Mouse (Mus musculus) fat pad, adult 2 months (tissue): Measurements from ENCODE around the gene Dcst1.

Experiments used
- DNase-seq: peaks from one replicate; pipeline ENCODE4 v3.0.0-alpha.2; 2011; ENCODE audit warnings: low read depth, low spot score; ENCODE audit errors: extremely low read depth

Dcst1 gene

GRCm38 (mm10) chr3:89388901-89389740 is 24.1 kb upstream of the Dcst1 start:
- DNase-seq: no peak

DNA sequence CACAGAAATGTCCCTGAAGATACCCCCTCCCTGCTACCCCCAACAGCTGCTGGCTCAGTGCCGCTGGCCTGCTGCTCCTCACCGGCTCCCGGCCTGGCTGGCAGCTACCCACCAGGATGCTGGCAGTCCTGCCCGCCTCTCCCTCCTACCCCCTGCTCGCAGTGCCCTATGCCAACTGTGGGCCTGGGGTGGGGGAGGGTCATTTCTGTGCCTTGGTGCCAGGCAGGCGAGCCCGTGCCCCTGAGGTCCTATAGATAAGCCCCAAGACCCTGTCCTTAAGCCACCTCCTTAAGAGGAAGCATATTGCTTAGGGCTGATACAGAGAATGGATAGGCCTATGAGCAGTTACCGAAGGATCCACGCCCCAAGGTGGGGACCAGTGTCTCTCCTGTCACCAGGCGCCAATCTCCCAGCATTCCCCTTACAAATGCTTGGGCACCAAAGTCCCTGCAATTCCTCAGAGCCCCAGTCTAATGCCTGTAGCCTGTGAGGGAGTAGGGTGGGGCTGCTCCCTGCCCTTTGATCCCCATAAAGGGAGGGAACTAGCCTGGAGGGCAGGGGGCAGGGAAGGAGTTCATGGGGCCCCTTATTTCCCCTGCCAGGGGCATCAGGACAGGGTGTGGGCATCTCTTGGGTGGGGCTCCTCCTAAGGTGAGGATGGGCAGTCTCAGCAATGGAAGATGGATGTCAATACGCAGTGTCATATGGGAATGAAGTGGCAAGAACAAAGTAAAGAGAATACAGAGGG is 23.3 kb upstream of the Dcst1 start:
- DNase-seq: no peak

DNA sequence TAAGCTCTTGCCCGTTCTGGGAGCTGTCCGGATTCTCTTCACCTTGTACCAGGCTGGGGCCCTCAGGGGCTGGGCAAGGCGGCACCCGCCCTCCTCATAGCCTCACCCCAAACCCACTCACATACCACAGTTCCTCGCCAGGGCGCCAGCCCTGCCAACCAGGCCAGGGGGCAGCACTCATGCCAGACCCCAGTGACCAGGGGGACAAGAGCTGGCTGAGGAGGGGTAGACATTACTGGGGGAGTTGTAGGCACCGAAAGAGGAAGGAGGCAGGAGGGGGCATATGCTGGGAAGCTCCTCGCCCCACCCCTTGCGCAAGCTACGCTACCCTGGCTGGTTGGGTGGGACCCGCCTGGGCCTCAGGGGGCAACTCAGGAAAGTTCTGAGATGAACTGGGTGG is 22.6 kb upstream of the Dcst1 start:
- no peak for DNase-seq

DNA sequence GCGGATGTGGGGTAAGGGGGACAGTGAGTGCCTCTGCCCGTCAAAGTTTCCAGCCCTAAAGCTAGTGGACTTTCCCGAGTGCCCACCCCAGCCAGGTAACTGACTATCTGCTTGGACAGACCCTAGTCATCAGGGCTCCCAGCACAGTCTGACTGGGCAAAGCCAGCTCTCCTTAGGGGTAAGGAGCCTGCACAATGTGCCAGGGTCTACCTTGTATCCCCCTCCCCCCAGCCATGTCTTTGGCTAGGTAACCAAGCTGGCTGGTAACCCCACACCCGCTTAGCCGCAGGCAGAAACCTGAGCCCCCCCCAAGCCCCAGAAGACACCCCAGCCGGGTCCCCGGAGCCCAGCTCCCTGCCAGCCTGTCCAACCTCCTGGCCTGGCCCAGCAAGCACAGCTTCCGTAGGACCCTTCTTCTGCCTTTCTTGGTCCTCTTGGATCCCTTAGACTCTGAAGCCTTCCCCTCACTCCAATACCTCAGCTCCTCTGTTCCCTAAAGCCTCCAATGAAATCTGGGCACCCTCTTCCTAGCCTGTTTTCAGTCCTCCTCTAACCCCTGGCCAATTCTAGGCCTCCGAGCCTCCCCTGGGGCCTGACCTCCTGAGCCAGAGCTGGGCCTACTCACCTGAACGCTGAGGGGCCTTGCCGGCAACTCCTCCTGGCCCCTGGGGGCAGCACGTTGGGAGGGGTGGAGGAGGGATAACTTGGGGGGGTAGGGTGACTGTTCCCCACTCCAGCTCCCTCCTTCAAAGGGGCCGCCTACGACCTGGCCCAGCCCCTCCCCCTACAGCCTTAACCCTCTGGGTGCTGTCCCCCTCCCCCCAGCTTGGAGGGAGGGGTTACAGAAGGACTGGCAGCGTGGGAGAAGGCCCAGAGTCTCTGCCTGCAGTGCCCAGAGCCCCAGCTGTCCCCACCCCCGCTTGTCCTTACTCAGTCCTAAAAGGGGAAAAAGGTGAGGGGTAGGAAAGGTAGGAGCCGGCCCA is 21.7 kb upstream of the Dcst1 start:
- no peak for DNase-seq

- DNase-seq: no peak
Observed at GRCm38 (mm10) chr3:89385451-89385850, 20.4 kb upstream of the Dcst1 start.

DNA sequence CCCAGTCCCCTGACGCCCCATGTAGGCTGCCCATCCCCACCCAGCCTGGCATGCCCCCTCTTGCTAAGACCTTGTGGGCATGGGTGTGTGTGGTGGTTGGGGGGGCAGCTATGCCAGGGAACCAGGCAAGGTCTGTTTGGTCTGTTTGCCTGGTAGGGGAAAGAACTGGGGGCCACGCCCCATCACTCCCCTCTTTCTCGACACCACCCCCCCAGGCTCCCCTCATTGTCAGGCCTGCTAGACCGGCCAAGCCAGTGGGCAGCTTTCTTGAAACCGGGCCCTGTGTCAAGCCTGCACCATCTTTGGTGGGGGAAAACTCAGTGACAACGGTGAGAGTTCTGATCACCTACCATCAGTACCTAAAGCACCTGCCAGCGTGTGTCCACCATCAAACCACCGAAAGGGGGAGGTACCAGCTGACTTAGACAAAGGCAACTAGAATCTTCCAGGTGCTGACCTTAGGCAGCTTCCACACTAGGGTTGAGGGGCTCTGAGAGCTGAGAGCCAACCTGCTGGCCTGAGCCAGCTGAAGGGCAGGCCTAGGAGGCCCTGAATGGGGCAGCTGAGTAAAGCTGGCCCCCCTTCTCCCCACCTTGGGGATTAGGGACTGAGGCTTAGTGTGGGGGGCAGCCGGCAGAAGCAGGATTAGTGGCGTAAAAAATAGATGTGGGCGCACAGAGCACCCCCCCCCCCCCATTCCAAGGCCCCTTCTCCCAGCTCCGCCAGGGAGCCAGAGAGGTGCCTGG is 19.5 kb upstream of the Dcst1 start:
- DNase-seq: peak; percentile 69

DNA sequence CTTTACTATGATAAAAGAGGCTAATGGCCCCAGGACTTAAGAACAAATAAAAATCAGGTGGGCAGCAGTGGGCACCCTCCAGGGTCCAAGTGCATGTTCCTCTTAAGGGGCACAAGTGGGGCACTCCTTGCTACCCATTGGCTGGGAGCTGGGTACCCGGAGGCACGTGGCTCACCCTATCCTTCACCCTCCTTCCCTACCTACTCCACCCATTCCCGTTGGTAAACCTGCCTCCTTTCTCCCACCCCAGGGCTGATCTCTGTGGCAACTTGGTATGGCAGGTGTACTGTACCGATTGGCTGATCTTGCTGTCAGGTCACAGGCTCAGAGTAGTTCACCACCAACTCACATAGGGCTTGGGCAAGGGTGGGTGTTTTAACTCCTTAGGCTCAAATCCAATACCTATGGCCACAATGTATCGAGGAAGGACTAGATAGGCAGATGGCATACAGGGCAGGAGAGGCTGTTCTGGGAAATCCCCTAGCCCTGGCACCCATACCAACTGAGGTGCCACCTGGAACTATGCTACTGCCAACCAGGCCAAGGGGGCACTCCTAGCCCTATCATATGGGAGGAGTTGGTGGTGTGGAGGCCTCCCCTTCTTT is 18.7 kb upstream of the Dcst1 start:
- peak; percentile 99 for DNase-seq

DNA sequence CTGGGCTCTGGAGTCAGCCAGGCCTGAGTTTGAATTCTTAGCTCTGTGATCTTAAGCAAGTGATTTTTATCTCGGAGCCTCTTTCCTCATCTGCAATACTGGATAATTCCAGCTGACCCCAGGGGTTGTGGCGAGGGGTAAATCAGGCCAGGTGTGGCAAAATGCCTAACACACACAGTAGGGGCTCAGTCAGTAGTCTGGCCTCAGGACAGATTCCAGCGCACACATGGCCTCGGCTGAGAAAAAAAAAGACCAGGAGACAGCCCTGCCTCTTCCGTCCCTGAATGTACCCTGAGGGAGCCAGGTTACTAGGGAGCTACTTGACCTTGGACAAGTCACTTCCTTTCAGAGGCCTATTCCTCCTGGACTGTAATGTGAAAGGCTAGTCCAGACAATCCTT is 17.9 kb upstream of the Dcst1 start:
- DNase-seq: peak; percentile 83

- no peak for DNase-seq
Observed at GRCm38 (mm10) chr3:89382033-89382882, 17.2 kb upstream of the Dcst1 start.

- no peak for DNase-seq
Observed at GRCm38 (mm10) chr3:89381233-89381632, 16.2 kb upstream of the Dcst1 start.

GRCm38 (mm10) chr3:89380711-89381110 is 15.7 kb upstream of the Dcst1 start:
- DNase-seq: no peak

DNA sequence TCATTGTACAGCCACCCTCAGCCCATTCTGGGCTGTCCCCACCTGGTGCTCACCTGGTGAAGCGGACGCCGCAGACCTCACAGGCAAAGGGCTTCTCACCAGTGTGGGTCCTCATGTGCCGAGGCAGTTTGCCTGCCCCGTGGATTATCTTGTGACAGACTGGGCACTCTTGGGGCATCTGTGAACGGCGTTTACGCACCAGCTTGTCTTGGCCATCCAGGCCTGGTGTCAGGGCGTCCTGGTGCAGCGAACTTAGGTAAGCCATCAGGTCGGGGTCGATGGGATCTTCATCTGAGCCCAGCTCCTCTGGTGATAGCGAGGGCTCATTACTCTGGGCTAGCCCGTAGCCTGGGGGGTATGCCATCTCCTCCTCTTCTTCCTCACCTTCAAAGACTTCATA is 15.2 kb upstream of the Dcst1 start:
- no peak for DNase-seq

- DNase-seq: no peak
Observed at GRCm38 (mm10) chr3:89379388-89380131, 14.5 kb upstream of the Dcst1 start.

DNA sequence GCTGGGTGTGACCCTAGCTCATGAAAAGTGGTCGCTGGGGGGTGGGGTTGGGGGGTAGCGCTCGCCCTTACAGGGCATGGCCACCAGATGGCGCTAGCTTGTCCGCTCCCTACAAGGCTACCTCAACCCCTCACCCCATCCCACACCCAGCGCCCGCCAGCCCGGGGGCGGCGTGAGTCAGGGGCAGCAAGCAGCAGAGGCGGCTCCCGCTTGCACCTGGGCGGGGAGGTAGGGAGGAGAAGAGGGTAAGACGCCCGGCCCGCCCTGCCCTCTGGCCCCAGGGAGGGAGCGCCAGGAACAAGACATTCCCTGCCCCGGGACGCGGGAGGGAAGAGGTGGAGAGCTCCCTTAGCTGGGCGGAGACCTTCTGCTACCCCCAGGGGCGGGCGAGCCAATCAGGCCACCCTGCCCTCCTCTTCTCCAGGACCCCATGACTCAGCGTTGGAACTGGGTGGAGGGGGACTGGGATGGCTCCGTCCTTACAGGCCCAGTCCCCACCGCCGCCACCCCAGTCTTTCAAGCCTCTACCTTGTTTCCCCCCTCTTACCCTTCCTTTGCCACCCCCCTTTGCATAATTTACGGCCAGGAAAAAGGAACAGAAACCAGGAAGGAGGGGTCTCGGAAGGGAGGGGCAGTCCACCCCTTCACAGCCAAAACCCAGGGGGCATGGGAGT is 13.5 kb upstream of the Dcst1 start:
- DNase-seq: no peak

DNA sequence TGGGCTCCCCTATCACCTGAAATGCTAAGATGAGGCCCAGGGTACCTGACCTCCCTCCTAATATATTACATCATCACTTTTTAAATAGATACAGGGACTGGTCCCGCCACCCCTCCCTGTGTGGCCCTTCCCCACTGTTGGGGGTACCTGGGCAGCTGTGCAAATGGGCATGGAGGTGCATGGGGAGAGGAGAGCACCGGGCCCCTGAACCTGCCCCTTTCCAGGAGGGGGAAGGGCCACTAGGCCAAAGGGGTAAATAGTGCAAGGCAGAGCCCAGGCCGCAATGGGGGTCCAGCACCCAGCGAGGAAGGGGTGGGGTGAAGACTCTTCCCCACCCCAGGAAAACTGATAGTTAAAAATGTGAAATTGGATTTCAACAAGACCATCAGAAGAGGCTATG is 12.8 kb upstream of the Dcst1 start:
- no peak for DNase-seq

DNA sequence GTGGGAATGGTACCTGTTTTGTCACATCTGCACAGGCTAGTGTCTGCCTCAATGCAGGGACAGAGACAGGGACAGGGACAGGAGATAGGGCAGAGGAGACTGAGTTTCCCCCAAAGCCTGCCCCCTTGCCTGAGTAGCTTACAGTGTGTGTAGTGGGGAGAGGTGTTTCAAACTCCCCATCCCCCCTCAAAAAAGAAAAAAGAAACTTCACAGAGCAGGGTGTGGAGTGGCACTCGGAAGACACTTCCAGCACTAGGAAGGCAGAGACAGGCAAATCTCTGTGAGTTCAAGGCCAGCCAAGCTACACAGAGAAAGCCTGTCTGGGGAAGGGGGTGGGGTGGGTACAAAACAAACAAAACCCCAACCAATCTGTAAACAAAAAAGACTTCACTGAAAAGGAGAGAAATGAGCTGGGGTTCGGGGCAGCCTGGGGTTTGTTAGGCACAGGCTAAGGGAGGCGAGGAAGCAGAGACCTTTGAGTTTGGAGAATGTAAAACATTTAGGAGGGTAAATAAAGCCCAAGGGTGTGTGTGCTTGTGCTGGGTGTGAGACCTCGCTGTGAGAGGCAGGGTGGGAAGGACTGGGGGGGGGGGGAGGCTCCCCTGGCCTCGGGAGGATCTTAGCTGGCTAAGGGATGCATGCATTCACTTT is 8.7 kb upstream of the Dcst1 start:
- DNase-seq: no peak

GRCm38 (mm10) chr3:89367338-89367737 is 2.3 kb upstream of the Dcst1 start:
- DNase-seq: no peak
